Mouse (Mus musculus): ENCODE results near the gene Npl.

The Npl gene

GRCm38 (mm10) chr1:153549536-153550199 lies at the start of gene Npl:
Npl (minus strand) TSS chr1:153550045.
- peak; percentile 92 for DNase-seq (ENCODE audit: low read depth, low spot score)

- DNase-seq (ENCODE audit: low read depth, low spot score) = no peak
Measured at GRCm38 (mm10) chr1:153599302-153600045, 49.6 kb upstream of the Npl start.

GRCm38 (mm10) chr1:153598773-153599172 lies 48.9 kb upstream of the Npl start:
- DNase-seq (ENCODE audit: low read depth, low spot score) = peak; percentile 65

- DNase-seq (ENCODE audit: low read depth, low spot score) = no peak
Measured at GRCm38 (mm10) chr1:153593678-153594077, 43.8 kb upstream of the Npl start.

GRCm38 (mm10) chr1:153590176-153590734 lies 40.4 kb upstream of the Npl start:
- peak; percentile 56 for DNase-seq (ENCODE audit: low read depth, low spot score)

GRCm38 (mm10) chr1:153587956-153588355 lies 38.1 kb upstream of the Npl start:
- peak; percentile 14 for DNase-seq (ENCODE audit: low read depth, low spot score)

- no peak for DNase-seq (ENCODE audit: low read depth, low spot score)
Measured at GRCm38 (mm10) chr1:153586826-153587225, 37.0 kb upstream of the Npl start.

GRCm38 (mm10) chr1:153585752-153586151 lies 35.9 kb upstream of the Npl start:
- DNase-seq (ENCODE audit: low read depth, low spot score) = no peak

GRCm38 (mm10) chr1:153583189-153583588 lies 33.3 kb upstream of the Npl start:
- no peak for DNase-seq (ENCODE audit: low read depth, low spot score)

GRCm38 (mm10) chr1:153574730-153575129 lies 24.9 kb upstream of the Npl start:
- no peak for DNase-seq (ENCODE audit: low read depth, low spot score)

- DNase-seq (ENCODE audit: low read depth, low spot score) = no peak
Measured at GRCm38 (mm10) chr1:153572271-153573043, 22.6 kb upstream of the Npl start.

- DNase-seq (ENCODE audit: low read depth, low spot score) = no peak
Measured at GRCm38 (mm10) chr1:153565701-153566100, 15.9 kb upstream of the Npl start.

GRCm38 (mm10) chr1:153564701-153565100 lies 14.9 kb upstream of the Npl start:
- no peak for DNase-seq (ENCODE audit: low read depth, low spot score)

- DNase-seq (ENCODE audit: low read depth, low spot score) = peak; percentile 33
Measured at GRCm38 (mm10) chr1:153563675-153564074, 13.8 kb upstream of the Npl start.

- DNase-seq (ENCODE audit: low read depth, low spot score) = peak; percentile 62
Measured at GRCm38 (mm10) chr1:153560805-153561204, 11.0 kb upstream of the Npl start.

- DNase-seq (ENCODE audit: low read depth, low spot score) = no peak
Measured at GRCm38 (mm10) chr1:153559701-153560100, 9.9 kb upstream of the Npl start.

- peak; percentile 88 for DNase-seq (ENCODE audit: low read depth, low spot score)
Measured at GRCm38 (mm10) chr1:153559126-153559647, 9.3 kb upstream of the Npl start.

GRCm38 (mm10) chr1:153556896-153557295 lies 7.1 kb upstream of the Npl start:
- peak; percentile 59 for DNase-seq (ENCODE audit: low read depth, low spot score)

GRCm38 (mm10) chr1:153556202-153556601 lies 6.4 kb upstream of the Npl start:
- DNase-seq (ENCODE audit: low read depth, low spot score) = no peak

- DNase-seq (ENCODE audit: low read depth, low spot score) = peak; percentile 84
Measured at GRCm38 (mm10) chr1:153550814-153551213, 969 bp upstream of the Npl start.

GRCm38 (mm10) chr1:153547555-153547954 lies 2.3 kb downstream of the Npl start:
- no peak for DNase-seq (ENCODE audit: low read depth, low spot score)

- DNase-seq (ENCODE audit: low read depth, low spot score) = no peak
Measured at GRCm38 (mm10) chr1:153545196-153545595, 4.6 kb downstream of the Npl start.

All from ES-CJ7 (cell line).